Mouse (Mus musculus): ENCODE results near the gene Epha4.

- TF ChIP-seq CTCF (IDR thresholded peaks at IDR 0.05; ENCODE audit: insufficient read depth, low read depth, low read length), result no peak
- TF ChIP-seq POLR2A (IDR thresholded peaks at IDR 0.05; ENCODE audit: insufficient read depth, low read depth, low read length), result no peak
These were observed 41.3 kb upstream of the Epha4 start for GRCm38 (mm10) chr1:77556199-77556598.
